12 mouse cellular contexts compared by ENCODE assay signal in genomic region chr14:79767601-79768000, GRCm38 (mm10). TPM values are rescaled to one million over a fixed set of nuclear protein-coding genes. Genes with fewer than 3 reads are reported as not detected.
DNase-seq lines count a peak whose midpoint lies in the region; ATAC-seq lines count a peak whose summit lies in the region.
"Had no signal": no experiment of that assay in that cellular context is flagged by ENCODE, and none has a peak within 500 bp of the region (broad histone marks: within the 10 kb centered on the region; RNA-seq: fewer than 3 reads in every experiment).

No protein-coding gene starts in this region.

- ATAC-seq in embryonic facial prominence, embryonic 14.5 days (ENCODE audit: low read depth): no peak
- no peak for ATAC-seq in hindbrain, embryonic 14.5 days (ENCODE audit: low FRiP score)
- ATAC-seq in midbrain, embryonic 14.5 days (ENCODE audit: low FRiP score, low TSS enrichment): no peak
- no peak for ATAC-seq in liver, embryonic 11.5 days (replicated peaks; ENCODE audit: low FRiP score)

- no peaks in the 10 kb centered on the region for H3K36me3 ChIP-seq in embryonic facial prominence, embryonic 14.5 days (ENCODE audit: control insufficient read depth, insufficient read depth, low read length)
- H3K36me3 ChIP-seq in hindbrain, embryonic 14.5 days (replicated peaks; ENCODE audit: control insufficient read depth, insufficient read depth): 0 out of 2 replicates have a peak, but pooled peaks cover 7% of the 10 kb centered on the region
- H3K36me3 ChIP-seq in midbrain, embryonic 14.5 days (ENCODE audit: control insufficient read depth, insufficient read depth, low read length): peaks cover 15% of the 10 kb centered on the region
- H3K36me3 ChIP-seq in liver, embryonic 11.5 days (ENCODE audit: control insufficient read depth, insufficient read depth, low read length): no peaks in the 10 kb centered on the region
- H3K36me3 ChIP-seq: liver, embryonic 15.5 days had no signal

- H3K9ac ChIP-seq in embryonic facial prominence, embryonic 14.5 days (ENCODE audit: low read depth, low read length): no peak overlapping the region
- peak overlapping the region; percentile 74 for H3K9ac ChIP-seq in hindbrain, embryonic 14.5 days
- H3K9ac ChIP-seq in midbrain, embryonic 14.5 days (replicated peaks; ENCODE audit: low read length): peak overlapping the region; percentile 83
- H3K9ac ChIP-seq in liver, embryonic 11.5 days (ENCODE audit: low read depth, low read length): no peak overlapping the region
- H3K9ac ChIP-seq: liver, embryonic 15.5 days had no signal

- H3K4me3 ChIP-seq in embryonic facial prominence, embryonic 14.5 days (ENCODE audit: low read depth, low read length): peak overlapping the region; percentile 42
- peak overlapping the region; percentile 44 for H3K4me3 ChIP-seq in hindbrain, embryonic 14.5 days (replicated peaks; ENCODE audit: low read length)
- peak overlapping the region; percentile 69 for H3K4me3 ChIP-seq in midbrain, embryonic 14.5 days (replicated peaks; ENCODE audit: low read depth, low read length)
- no peak overlapping the region for H3K4me3 ChIP-seq in liver, embryonic 11.5 days (ENCODE audit: low read depth, low read length)
- H3K4me3 ChIP-seq: liver, embryonic 15.5 days had no signal

- peaks cover 20% of the 10 kb centered on the region for H3K4me1 ChIP-seq in embryonic facial prominence, embryonic 14.5 days (ENCODE audit: control insufficient read depth, insufficient read depth, low read length)
- H3K4me1 ChIP-seq in hindbrain, embryonic 14.5 days (replicated peaks; ENCODE audit: control insufficient read depth, insufficient read depth, low read length): peaks cover 12% of the 10 kb centered on the region
- peaks cover 38% of the 10 kb centered on the region for H3K4me1 ChIP-seq in midbrain, embryonic 14.5 days (ENCODE audit: control insufficient read depth, insufficient read depth, low read length)
- H3K4me1 ChIP-seq in liver, embryonic 11.5 days (replicated peaks; ENCODE audit: control insufficient read depth, insufficient read depth, low read length): 0 out of 2 replicates have a peak, but pooled peaks cover 2% of the 10 kb centered on the region

- no peaks in the 10 kb centered on the region for H3K9me3 ChIP-seq in embryonic facial prominence, embryonic 14.5 days (ENCODE audit: control insufficient read depth, low read length)
- H3K9me3 ChIP-seq in hindbrain, embryonic 14.5 days (ENCODE audit: control insufficient read depth, low read length): no peaks in the 10 kb centered on the region
- no peaks in the 10 kb centered on the region for H3K9me3 ChIP-seq in midbrain, embryonic 14.5 days (ENCODE audit: control insufficient read depth, low read length)
- H3K9me3 ChIP-seq in liver, embryonic 11.5 days (ENCODE audit: control insufficient read depth, low read length): no peaks in the 10 kb centered on the region
- H3K9me3 ChIP-seq: liver, embryonic 15.5 days had no signal

- DNase-seq in ES-CJ7 (ENCODE audit: low read depth, low spot score): peak; percentile 18
- no peak for DNase-seq in embryonic facial prominence, embryonic 14.5 days (ENCODE audit: low spot score)
- no peak for DNase-seq in hindbrain, embryonic 14.5 days (ENCODE audit: low spot score)
- peak; percentile 41 for DNase-seq in midbrain, embryonic 14.5 days
- DNase-seq in liver, embryonic 11.5 days (ENCODE audit: low spot score): no peak
- DNase-seq in thymus, adult 18-20 months: no peak
- DNase-seq in spleen, postnatal 4 days (ENCODE audit: low spot score in 2 of 2): no peak
- DNase-seq in heart, adult 18-20 months: no peak
- DNase-seq: cerebellum, adult 2 months; gastrocnemius, postnatal 14 days; thymus, postnatal 36 days had no signal

- H3K27me3 ChIP-seq in embryonic facial prominence, embryonic 14.5 days (replicated peaks; ENCODE audit: control insufficient read depth, insufficient read depth, low read length): peaks cover 73% of the 10 kb centered on the region
- H3K27me3 ChIP-seq in hindbrain, embryonic 14.5 days (ENCODE audit: control insufficient read depth, insufficient read depth, low read length): peaks cover 17% of the 10 kb centered on the region; the same call in 1 of the 2 replicates
- no peaks in the 10 kb centered on the region; the same call in 1 of the 2 replicates for H3K27me3 ChIP-seq in midbrain, embryonic 14.5 days (ENCODE audit: control insufficient read depth, insufficient read depth, low read length)
- peaks cover 59% of the 10 kb centered on the region for H3K27me3 ChIP-seq in liver, embryonic 11.5 days (replicated peaks; ENCODE audit: control insufficient read depth, insufficient read depth, low read length)

- H3K4me2 ChIP-seq in embryonic facial prominence, embryonic 14.5 days (ENCODE audit: low read depth, low read length): peak overlapping the region; percentile 76
- H3K4me2 ChIP-seq in hindbrain, embryonic 14.5 days (replicated peaks): peak overlapping the region; percentile 85
- H3K4me2 ChIP-seq in midbrain, embryonic 14.5 days (ENCODE audit: low read length): peak overlapping the region; percentile 80
- no peak overlapping the region for H3K4me2 ChIP-seq in liver, embryonic 11.5 days
- H3K4me2 ChIP-seq: liver, embryonic 15.5 days had no signal

- 4% methylated on average over 11 of the region's 11 CpGs for WGBS in embryonic facial prominence, embryonic 14.5 days
- WGBS in hindbrain, embryonic 14.5 days: 5% methylated on average over 11 of the region's 11 CpGs
- 4% methylated on average over 11 of the region's 11 CpGs for WGBS in midbrain, embryonic 14.5 days
- WGBS in liver, embryonic 11.5 days: 24% methylated on average over 11 of the region's 11 CpGs

- no peak overlapping the region for H3K27ac ChIP-seq in embryonic facial prominence, embryonic 14.5 days (replicated peaks; ENCODE audit: low read depth, low read length)
- H3K27ac ChIP-seq in hindbrain, embryonic 14.5 days: no peak overlapping the region
- H3K27ac ChIP-seq in midbrain, embryonic 14.5 days (replicated peaks; ENCODE audit: low read depth, low read length): peak overlapping the region; percentile 88; the same call in 1 of the 2 replicates
- no peak overlapping the region for H3K27ac ChIP-seq in liver, embryonic 11.5 days (ENCODE audit: low read depth, low read length)
- H3K27ac ChIP-seq: liver, embryonic 15.5 days had no signal

RNA-seq across cellular contexts. Expression of gene Pcdh8, which starts 3.5 kb away (rescaled TPM):
- polyA plus RNA-seq in embryonic facial prominence, embryonic 14.5 days (2014; fragmentation: Nextera tagmentation; extraction: Ambion mirVana): 2.1 and 3.1 TPM in 2 replicates
- 40.5 and 52.0 TPM in 2 replicates for polyA plus RNA-seq in hindbrain, embryonic 14.5 days (2014; fragmentation: Nextera tagmentation; extraction: Ambion mirVana)
- 58.7 and 61.2 TPM in 2 replicates for polyA plus RNA-seq in midbrain, embryonic 14.5 days (2014; fragmentation: Nextera tagmentation; extraction: Ambion mirVana)
- 0.12 and 0.21 TPM in 2 replicates for polyA plus RNA-seq in liver, embryonic 11.5 days (2014; fragmentation: Nextera tagmentation; extraction: Ambion mirVana)
- under 1 TPM in 1 of 2 experiments, not detected in 1; 0.20 TPM for total RNA-seq in heart, adult 18-20 months (2021)
- total RNA-seq: gastrocnemius, postnatal 14 days had no signal

Comparison
In these comparisons a context has a peak if more than half of its experiments do, and no peak if none do; other contexts are left out.
1. DNase-seq: peak in ES-CJ7 (single experiment) and midbrain, embryonic 14.5 days (single experiment); none in embryonic facial prominence, embryonic 14.5 days (single experiment), hindbrain, embryonic 14.5 days (single experiment), liver, embryonic 11.5 days (single experiment), thymus, adult 18-20 months (0 of 2), spleen, postnatal 4 days (0 of 2) and heart, adult 18-20 months (0 of 2).
2. H3K9ac ChIP-seq: peak in hindbrain, embryonic 14.5 days (single experiment) and midbrain, embryonic 14.5 days (single experiment); none in embryonic facial prominence, embryonic 14.5 days (single experiment) and liver, embryonic 11.5 days (single experiment).
3. RNA of gene Pcdh8, which starts 3.5 kb away (polyA plus RNA-seq): 58.7 to 61.2 TPM in midbrain, embryonic 14.5 days and 40.5 to 52.0 TPM in hindbrain, embryonic 14.5 days; 2.1 to 3.1 TPM in embryonic facial prominence, embryonic 14.5 days and 0.12 to 0.21 TPM in liver, embryonic 11.5 days; every median in the first group is over 10 times any median in the second.